Mouse (Mus musculus): ENCODE data around the gene Tial1.

Gene Tial1

GRCm38 (mm10) chr7:128416664-128417063 is 44.9 kb downstream of the Tial1 start:
- no peak for DNase-seq (ENCODE audit: low spot score)

DNA sequence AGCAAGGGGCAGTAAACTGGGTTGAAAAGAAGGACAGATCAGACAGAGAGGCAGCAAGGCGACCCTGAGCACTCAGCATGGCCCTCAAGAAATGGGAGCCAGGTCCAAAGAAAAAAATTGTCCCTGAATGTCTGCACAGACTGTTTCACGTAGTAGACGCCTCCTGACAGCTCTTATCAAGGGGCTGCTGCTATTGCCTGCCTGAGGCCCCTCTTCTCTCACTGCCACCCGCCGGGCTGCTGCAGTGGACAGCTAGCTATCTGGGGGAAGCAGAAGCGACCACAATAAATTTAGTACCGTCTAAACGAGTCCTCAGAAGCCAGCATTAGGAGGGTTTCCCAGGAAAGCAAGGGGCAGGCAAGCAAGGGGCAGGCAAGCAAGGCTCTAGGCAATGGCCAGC is 47.1 kb downstream of the Tial1 start:
- no peak for DNase-seq (ENCODE audit: low spot score)

GRCm38 (mm10) chr7:128412071-128412833 is 49.3 kb downstream of the Tial1 start:
- no peak for DNase-seq (ENCODE audit: low spot score)

DNA sequence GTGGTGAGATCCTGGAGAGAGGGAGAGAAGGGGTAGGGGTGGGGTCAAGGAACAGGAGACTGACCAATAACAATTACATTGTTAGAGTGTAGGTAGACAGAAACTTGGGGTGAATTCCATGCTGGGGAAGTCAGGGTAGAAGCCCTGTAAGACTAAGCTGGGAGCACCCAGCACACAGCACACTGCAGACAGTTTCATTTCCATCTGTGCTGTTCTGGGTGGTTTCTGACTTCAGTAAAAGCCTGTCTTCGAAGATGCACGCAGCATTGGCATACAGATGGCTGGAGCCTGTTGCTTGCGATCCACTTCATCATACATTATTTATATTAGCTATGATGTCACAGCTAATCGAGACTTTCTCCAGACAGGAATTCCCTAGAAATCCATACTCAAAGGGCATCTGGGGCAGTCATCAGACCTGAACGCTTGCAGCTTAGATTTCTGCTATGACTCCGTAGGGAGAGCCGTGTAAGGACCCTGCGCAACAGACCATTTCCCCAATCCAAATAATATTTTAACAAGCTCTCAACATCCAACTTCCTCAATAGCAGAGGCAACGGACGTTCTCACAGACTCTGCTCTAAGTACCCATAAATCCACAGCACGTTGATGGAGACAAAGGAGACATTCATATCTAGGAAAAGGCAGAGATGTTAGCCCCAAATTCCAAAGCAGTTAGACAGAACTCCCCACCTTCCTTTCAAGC is 50.7 kb downstream of the Tial1 start:
- no peak for DNase-seq (ENCODE audit: low spot score)

GRCm38 (mm10) chr7:128408265-128408664 is 53.3 kb downstream of the Tial1 start:
- DNase-seq (ENCODE audit: low spot score): no peak

DNA sequence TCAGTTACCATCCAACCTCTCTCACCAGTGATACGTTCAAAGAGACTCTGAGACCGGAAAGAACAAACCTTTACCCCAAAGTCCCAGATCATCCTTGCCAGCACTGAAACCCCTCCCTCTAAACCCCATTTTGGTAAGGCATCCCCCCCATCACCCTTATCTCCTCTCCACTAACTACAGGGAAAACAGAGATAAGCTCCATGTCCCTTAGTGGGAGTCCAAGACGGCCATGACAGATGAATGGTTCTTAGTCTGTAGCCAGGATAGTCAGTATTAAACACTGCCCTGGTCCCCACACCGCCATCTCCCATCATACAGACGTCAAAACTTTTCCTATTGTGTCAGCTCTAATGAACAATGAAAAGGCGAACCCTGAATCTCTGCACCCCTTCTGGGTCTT is 57.5 kb downstream of the Tial1 start:
- DNase-seq (ENCODE audit: low spot score): no peak

- DNase-seq (ENCODE audit: low spot score): no peak
Observed at GRCm38 (mm10) chr7:128403586-128403985, 57.9 kb downstream of the Tial1 start.

DNA sequence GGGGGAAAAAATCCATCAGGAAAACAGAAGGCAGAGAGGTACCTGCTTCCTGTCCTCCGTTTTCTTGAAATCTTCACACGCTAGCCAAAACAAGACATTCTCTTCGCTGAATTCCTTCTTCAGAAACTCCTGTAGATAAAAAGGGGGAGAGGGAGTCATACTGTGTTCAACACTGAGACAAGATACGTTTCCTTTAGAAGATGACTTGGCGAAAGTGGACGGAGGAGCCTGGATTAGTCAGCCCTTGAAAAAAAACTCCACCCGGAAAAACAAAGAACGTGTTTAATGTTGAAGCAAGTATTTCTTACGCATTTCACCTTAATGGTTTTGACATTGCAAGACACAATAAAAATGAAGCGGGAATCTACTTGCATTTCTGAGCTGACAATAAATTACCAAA is 58.4 kb downstream of the Tial1 start:
- no peak for DNase-seq (ENCODE audit: low spot score)

GRCm38 (mm10) chr7:128402577-128402976 is 58.9 kb downstream of the Tial1 start:
- no peak for DNase-seq (ENCODE audit: low spot score)

DNA sequence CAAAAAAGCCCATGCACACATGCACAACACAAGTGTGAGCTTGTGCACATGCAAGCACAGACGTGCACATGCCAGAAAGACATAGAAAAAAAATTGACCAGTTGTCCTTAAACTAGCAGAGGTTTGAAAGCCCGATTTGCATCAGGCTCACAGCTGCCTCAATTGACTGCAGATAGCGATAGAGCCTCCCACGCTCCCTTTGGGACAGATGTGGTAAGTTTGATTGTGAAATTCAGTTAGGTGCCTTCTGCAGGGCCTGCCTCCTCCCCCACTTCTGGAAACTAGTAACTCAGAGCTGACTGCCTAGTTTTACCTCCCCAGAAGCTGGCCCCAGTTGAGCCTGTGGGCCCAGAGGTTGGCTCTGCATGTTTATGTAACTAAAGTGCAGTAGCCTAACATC is 62.9 kb downstream of the Tial1 start:
- DNase-seq (ENCODE audit: low spot score): no peak

DNA sequence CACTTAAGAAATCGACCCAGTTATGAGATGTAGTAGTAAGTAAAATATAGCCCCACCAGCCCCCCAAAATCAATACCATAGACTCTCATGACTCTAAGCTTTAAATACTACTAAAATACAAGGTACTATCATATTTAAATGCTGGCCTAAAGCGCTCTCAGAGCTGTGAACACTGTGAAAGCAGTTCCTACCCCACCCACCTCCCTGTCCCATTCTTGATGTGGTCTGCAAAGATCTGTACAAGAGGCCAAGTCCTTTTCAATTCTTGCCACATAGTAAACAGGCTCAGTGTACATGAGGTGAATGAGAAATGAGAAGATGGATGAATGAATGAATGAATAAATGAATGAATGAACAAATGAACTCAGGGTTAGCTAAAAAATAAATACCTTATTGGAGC is 64.5 kb downstream of the Tial1 start:
- no peak for DNase-seq (ENCODE audit: low spot score)

- DNase-seq (ENCODE audit: low spot score): no peak
Observed at GRCm38 (mm10) chr7:128393756-128394155, 67.8 kb downstream of the Tial1 start.

- DNase-seq (ENCODE audit: low spot score): no peak
Observed at GRCm38 (mm10) chr7:128392972-128393314, 68.6 kb downstream of the Tial1 start.

- no peak for DNase-seq (ENCODE audit: low spot score)
Observed at GRCm38 (mm10) chr7:128392071-128392971, 69.2 kb downstream of the Tial1 start.

DNA sequence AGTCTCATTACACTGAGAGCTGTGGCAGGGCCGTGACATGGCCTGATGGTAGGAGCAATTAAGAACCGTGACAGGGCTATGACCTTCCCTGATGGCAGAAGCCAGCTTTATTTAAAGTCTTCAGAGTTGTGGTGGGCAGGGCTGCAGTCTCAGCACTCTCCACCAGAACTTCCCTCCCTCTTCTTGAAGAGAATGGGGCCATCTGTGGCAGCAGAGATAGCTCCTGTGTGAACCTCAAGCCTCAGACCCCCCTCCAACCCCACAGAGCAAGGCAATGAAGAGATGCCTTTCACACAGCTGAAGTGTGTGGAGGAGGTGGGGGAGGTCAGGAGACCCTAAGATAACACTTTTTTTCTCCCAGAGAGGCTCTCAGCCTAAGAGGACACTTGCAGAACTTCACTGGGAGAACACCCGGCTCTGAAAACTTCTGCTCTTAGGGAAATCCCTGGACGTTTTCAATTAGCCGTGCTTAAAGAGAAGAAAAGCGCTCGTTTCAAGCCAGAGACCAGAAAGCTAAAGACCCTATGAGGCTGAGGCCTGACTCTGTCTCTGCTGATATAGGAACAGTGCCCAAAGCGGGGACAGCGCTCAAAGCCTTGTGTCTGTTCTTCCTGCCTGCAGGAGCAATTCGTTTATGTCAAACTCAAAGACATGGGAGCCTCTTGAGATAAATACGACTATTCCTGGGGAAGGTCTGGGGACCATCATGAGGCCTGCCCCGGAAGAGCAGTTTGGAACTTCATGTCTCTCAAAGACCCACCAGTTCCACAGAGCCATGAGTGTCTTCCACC is 70.1 kb downstream of the Tial1 start:
- no peak for DNase-seq (ENCODE audit: low spot score)
